Mouse (Mus musculus): ENCODE data around the gene 1700024P04Rik. TPM values are rescaled to one million over a fixed set of nuclear protein-coding genes. Genes with fewer than 3 reads are reported as not detected.

Gene 1700024P04Rik
- polyA plus RNA-seq, 1 experiment from 2014 or later = not detected

DNA sequence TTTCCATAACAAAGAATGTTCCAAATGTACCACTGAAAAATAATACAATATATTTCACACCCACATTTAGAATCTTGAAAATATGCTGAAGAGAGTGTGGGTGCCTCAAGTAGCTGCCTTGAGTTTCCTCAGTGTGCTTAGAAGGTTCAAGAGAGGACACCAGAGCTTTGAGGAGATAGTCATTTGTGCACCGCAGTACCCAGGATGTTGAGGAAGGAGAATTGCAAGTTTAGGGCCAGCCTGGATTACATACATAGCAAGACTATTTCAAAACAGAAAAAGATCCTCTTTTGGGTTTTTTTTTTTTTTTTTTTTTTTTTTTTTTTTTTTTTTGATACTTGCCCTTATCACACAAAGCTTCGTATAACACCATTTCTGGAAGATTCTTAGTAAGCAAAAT lies 28.2 kb downstream of the 1700024P04Rik start:
- WGBS = 82% methylated on average over 2 of the region's 2 CpGs
- Histone ChIP-seq H3K27me3 (replicated peaks) (no peaks in the 10 kb centered on the region), H3K4me1 (no peaks in the 10 kb centered on the region), H3K4me3 (replicated peaks) (no peak overlapping the region), H3K9me3 (replicated peaks) (no peaks in the 10 kb centered on the region), H3K9ac (replicated peaks) (no peak overlapping the region), H3K4me2 (no peak overlapping the region), H3K27ac (replicated peaks) (no peak overlapping the region), H3K36me3 (no peaks in the 10 kb centered on the region)
- no peak for ATAC-seq (ENCODE audit: low FRiP score)

DNA sequence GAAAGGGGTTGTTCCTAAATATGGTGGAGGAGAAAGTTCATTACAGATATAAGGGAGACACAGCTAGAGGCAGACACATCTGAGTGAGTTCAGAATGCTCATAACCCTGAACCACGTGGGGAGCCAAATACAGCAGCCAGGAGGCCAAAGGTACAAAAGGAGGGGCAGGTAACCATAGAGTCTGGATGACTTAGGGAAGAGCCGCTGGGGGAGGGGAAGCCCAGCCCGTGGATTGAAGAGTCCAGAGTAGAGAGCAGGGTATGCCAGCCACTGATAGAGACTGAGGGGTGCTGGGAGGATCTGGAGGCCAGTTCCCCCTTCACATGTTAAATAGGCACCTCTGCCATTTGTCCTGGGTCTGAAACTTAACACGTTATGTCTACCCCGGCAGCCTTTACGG lies 28.7 kb downstream of the 1700024P04Rik start:
- 67% methylated on average over 6 of the region's 6 CpGs for WGBS
- ATAC-seq (ENCODE audit: low FRiP score) = no peak
- no peak overlapping the region for H3K4me2 ChIP-seq

DNA sequence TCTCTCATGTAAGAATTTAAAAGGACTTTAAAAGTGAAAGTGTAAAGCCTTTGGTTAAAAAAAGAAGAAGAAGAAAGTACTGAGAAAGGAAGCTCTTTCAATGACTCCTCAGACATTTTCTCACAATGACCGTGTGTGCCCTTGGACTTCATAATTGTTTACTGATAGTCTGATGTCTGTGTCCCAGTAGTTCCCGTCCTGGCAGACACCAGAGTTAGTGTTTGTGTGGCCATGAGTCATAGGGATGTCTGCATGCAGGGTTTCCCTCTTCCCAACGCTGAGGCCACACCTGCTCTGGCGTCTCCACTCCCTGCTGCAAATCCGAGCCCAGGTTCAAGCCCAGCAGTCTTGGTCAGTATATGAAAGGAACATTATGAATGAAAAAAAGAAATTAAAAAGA lies 29.1 kb downstream of the 1700024P04Rik start:
- WGBS = 65% methylated on average over 5 of the region's 5 CpGs
- H3K27ac ChIP-seq (replicated peaks) = no peak overlapping the region
- ATAC-seq (ENCODE audit: low FRiP score) = no peak

More for the DNA sequence above, 28.7 kb downstream of the 1700024P04Rik start:
- H3K4me1 ChIP-seq = no peaks in the 10 kb centered on the region
- H3K9ac ChIP-seq (replicated peaks) = no peak overlapping the region
- no peak overlapping the region for H3K4me3 ChIP-seq (replicated peaks)
- no peak overlapping the region for H3K27ac ChIP-seq (replicated peaks)
- no peaks in the 10 kb centered on the region for H3K36me3 ChIP-seq
- H3K9me3 ChIP-seq (replicated peaks) = no peaks in the 10 kb centered on the region
- no peaks in the 10 kb centered on the region for H3K27me3 ChIP-seq (replicated peaks)

DNA sequence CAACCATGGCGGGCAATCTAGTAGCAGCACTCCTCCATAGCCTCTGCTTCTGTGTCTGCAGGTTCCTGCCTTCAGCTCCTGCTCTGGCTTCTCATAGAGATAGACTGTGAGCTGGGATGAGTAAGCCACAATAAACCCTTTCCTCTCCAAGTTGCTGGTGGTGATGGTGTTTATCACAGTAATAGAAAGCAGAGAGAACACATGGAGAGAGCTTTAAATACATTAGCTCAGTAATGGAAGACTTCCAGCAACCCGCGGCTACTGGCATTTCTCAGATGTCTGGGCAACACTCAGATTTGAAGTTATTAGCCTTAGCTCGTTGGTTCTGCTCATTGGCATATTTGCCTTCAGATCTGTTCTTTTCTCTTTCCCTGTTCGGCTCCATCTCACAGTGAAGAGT lies 30.5 kb downstream of the 1700024P04Rik start:
- H3K9ac ChIP-seq (replicated peaks) = no peak overlapping the region
- H3K36me3 ChIP-seq = no peaks in the 10 kb centered on the region
- no peaks in the 10 kb centered on the region for H3K27me3 ChIP-seq (replicated peaks)
- WGBS = 67% methylated on average over 5 of the region's 5 CpGs
- H3K4me2 ChIP-seq = no peak overlapping the region
- H3K4me3 ChIP-seq (replicated peaks) = no peak overlapping the region
- no peak overlapping the region for H3K27ac ChIP-seq (replicated peaks)
- no peaks in the 10 kb centered on the region for H3K9me3 ChIP-seq (replicated peaks)
- no peak for ATAC-seq (ENCODE audit: low FRiP score)
- H3K4me1 ChIP-seq = no peaks in the 10 kb centered on the region

More for the DNA sequence above, 29.1 kb downstream of the 1700024P04Rik start:
- H3K4me1 ChIP-seq = no peaks in the 10 kb centered on the region
- H3K36me3 ChIP-seq = no peaks in the 10 kb centered on the region
- no peak overlapping the region for H3K9ac ChIP-seq (replicated peaks)
- no peak overlapping the region for H3K4me2 ChIP-seq
- no peaks in the 10 kb centered on the region for H3K9me3 ChIP-seq (replicated peaks)
- no peaks in the 10 kb centered on the region for H3K27me3 ChIP-seq (replicated peaks)
- no peak overlapping the region for H3K4me3 ChIP-seq (replicated peaks)

DNA sequence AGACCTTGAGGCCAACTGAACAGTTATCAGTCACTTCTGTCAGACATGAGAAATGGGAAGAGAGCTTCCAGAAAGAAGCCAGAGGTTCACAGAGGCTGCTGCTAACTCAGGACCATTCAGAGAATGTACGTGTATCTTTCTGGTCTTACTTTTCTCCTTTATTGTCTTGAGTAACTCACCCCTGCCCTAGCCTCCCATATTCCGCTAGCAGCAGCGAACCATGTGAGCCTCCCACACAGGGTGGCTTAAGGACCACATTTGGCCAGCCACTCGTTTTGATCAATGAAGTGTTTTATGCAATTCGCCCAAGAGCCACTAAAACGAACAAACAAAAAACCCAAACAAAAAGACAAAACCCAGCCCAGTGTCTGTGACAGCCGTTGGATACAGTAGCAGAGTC lies 32.4 kb downstream of the 1700024P04Rik start:
- H3K27me3 ChIP-seq (replicated peaks) = no peaks in the 10 kb centered on the region
- H3K4me2 ChIP-seq = no peak overlapping the region
- H3K9ac ChIP-seq (replicated peaks) = no peak overlapping the region
- H3K27ac ChIP-seq (replicated peaks) = no peak overlapping the region
- H3K4me3 ChIP-seq (replicated peaks) = no peak overlapping the region
- ATAC-seq (ENCODE audit: low FRiP score) = no peak
- no peaks in the 10 kb centered on the region for H3K9me3 ChIP-seq (replicated peaks)
- H3K36me3 ChIP-seq = no peaks in the 10 kb centered on the region
- no peaks in the 10 kb centered on the region for H3K4me1 ChIP-seq
- 67% methylated on average over 7 of the region's 7 CpGs for WGBS

DNA sequence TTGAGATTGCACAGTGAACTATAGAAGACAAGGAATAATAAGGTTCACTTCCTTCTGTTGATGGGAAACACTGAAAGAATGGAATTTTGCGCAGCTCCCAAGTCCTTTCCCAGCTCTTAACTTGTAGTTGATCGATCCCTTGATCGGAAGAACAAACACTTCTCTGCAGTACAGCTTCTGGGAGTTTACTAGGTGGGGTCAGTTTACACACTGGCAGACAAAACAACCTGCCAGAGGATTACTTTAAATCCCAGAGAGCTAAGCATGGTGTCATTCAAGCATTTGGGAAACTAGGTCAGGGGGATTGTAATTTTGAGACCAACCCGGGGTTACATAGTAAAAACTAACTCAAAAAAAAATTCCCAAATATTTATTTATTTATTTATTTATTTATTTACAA lies 36.2 kb downstream of the 1700024P04Rik start:
- H3K4me2 ChIP-seq = no peak overlapping the region
- H3K27ac ChIP-seq (replicated peaks) = no peak overlapping the region
- no peaks in the 10 kb centered on the region for H3K9me3 ChIP-seq (replicated peaks)
- H3K4me1 ChIP-seq = no peaks in the 10 kb centered on the region
- H3K36me3 ChIP-seq = no peaks in the 10 kb centered on the region
- no peaks in the 10 kb centered on the region for H3K27me3 ChIP-seq (replicated peaks)
- H3K9ac ChIP-seq (replicated peaks) = no peak overlapping the region
- ATAC-seq (ENCODE audit: low FRiP score) = no peak
- H3K4me3 ChIP-seq (replicated peaks) = no peak overlapping the region
- WGBS = 80% methylated on average over 4 of the region's 4 CpGs

DNA sequence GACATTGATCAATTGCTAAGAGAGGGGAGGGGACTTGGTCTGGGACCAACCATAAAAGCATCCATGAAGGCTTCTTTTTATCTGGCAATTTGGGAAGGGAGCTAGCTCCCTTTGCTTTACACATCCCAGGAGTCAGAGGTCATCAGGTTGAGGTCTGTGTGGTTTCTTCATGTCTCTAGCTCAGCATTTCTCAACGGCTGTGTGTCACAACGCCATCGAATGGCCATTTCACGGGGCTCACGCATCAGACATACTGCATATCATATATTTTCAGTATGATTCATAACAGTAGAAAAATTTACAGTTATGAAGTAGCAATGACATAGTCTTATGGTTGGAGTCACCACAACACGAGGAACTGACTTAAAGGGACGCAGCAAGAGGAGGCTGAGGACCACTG lies 37.9 kb downstream of the 1700024P04Rik start:
- Histone ChIP-seq H3K4me3 (replicated peaks) (no peak overlapping the region), H3K27me3 (replicated peaks) (no peaks in the 10 kb centered on the region), H3K4me2 (no peak overlapping the region), H3K27ac (replicated peaks) (no peak overlapping the region), H3K36me3 (no peaks in the 10 kb centered on the region), H3K9me3 (replicated peaks) (no peaks in the 10 kb centered on the region), H3K4me1 (no peaks in the 10 kb centered on the region), H3K9ac (replicated peaks) (no peak overlapping the region)
- WGBS = 84% methylated on average over 7 of the region's 7 CpGs
- no peak for ATAC-seq (ENCODE audit: low FRiP score)

DNA sequence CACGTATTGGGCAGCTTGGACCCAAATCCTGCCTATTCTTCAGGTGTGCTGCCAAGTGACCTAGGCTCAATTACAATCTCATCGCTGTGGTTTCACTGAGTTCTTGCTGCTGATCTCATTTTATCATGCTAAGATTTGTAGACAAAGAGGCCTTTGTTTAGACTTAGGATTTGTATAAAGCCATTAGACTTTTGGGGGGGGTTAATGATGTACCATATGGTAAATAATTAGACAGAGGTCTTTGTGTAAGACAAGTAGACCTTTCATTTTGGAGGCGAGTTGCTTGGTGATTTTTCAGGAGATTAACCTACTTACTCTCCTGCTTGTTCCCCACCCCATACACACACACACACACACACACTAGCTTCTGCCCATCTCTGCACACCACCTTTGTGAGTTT lies 38.5 kb downstream of the 1700024P04Rik start:
- Histone ChIP-seq H3K9me3 (replicated peaks) (no peaks in the 10 kb centered on the region), H3K4me2 (no peak overlapping the region), H3K27me3 (replicated peaks) (no peaks in the 10 kb centered on the region), H3K4me1 (no peaks in the 10 kb centered on the region), H3K9ac (replicated peaks) (no peak overlapping the region), H3K4me3 (replicated peaks) (no peak overlapping the region), H3K36me3 (no peaks in the 10 kb centered on the region), H3K27ac (replicated peaks) (no peak overlapping the region)
- WGBS = 24% methylated on average over 3 of the region's 3 CpGs
- no peak for ATAC-seq (ENCODE audit: low FRiP score)

DNA sequence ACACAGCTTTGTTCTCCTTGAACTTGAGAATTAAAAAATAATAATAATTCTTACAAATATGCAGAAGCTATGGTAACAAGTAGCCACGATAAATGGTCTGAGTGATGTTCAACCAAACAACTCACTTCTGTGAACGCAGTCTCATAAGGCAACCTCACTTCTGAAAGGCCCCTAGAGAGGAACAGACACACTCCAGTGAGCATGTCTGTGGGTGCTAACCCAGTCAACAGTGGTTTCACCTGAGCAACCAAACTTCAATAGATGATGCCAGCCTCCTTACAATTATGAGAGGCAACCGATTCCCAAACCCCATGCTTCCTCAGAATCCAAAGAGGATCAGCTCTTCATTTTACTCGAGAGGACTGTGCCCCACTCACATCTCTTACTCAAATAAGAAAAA lies 39.0 kb downstream of the 1700024P04Rik start:
- H3K9ac ChIP-seq (replicated peaks) = no peak overlapping the region
- no peak overlapping the region for H3K27ac ChIP-seq (replicated peaks)
- H3K4me3 ChIP-seq (replicated peaks) = no peak overlapping the region
- no peaks in the 10 kb centered on the region for H3K9me3 ChIP-seq (replicated peaks)
- H3K27me3 ChIP-seq (replicated peaks) = no peaks in the 10 kb centered on the region
- H3K36me3 ChIP-seq = no peaks in the 10 kb centered on the region
- 93% methylated on average over 4 of the region's 4 CpGs for WGBS
- no peak overlapping the region for H3K4me2 ChIP-seq
- no peaks in the 10 kb centered on the region for H3K4me1 ChIP-seq
- ATAC-seq (ENCODE audit: low FRiP score) = no peak

DNA sequence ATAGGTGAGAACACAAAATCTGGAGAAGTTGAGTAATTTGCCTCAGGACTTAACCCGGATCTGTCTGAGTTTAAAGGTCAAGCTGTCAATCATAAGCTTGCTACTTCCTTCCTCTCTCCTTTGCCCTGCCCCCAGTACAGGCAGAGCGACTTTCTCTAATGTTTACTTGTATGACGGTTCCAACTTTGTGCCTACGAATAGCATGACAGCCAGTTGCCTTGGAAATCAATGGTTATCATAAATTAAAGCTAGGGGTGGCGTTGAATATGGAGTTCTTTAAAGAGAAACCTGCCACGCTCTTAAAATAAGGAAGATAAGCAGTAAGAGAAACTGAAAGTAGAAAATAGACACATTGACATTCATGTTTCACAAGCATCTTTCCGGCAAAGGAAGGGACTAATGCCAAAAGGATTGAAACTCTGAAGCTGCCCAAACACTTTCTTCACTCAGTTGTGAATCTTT lies 39.7 kb downstream of the 1700024P04Rik start:
- H3K36me3 ChIP-seq = no peaks in the 10 kb centered on the region
- no peak overlapping the region for H3K9ac ChIP-seq (replicated peaks)
- no peak overlapping the region for H3K4me3 ChIP-seq (replicated peaks)
- no peak overlapping the region for H3K4me2 ChIP-seq
- no peaks in the 10 kb centered on the region for H3K27me3 ChIP-seq (replicated peaks)
- ATAC-seq (ENCODE audit: low FRiP score) = no peak
- 56% methylated on average over 7 of the region's 7 CpGs for WGBS
- no peaks in the 10 kb centered on the region for H3K9me3 ChIP-seq (replicated peaks)
- H3K4me1 ChIP-seq = no peaks in the 10 kb centered on the region
- no peak overlapping the region for H3K27ac ChIP-seq (replicated peaks)

DNA sequence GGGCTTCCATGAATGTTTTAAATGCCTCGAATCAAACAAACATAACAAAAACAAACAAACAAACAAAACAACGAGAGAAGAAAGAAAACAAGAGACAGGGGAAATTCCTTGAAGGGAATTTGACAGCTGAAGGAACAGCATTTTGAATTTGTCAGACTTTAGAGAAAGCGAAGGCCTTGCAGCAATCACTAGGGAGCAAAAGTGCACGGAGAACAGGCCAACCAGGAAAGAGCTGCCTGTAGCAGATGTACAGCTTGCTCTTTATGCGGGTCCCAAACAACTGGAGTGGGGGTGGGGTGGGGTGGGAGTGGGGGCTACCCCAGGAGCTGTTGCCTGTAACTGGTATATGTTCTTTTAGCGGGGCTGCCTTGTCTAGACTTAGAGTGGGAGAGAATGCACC lies 42.0 kb downstream of the 1700024P04Rik start:
- H3K4me2 ChIP-seq = no peak overlapping the region
- no peaks in the 10 kb centered on the region for H3K27me3 ChIP-seq (replicated peaks)
- H3K27ac ChIP-seq (replicated peaks) = no peak overlapping the region
- WGBS = 64% methylated on average over 6 of the region's 6 CpGs
- no peak for ATAC-seq (ENCODE audit: low FRiP score)
- no peak overlapping the region for H3K4me3 ChIP-seq (replicated peaks)
- no peaks in the 10 kb centered on the region for H3K36me3 ChIP-seq
- no peak overlapping the region for H3K9ac ChIP-seq (replicated peaks)
- H3K4me1 ChIP-seq = no peaks in the 10 kb centered on the region
- no peaks in the 10 kb centered on the region for H3K9me3 ChIP-seq (replicated peaks)

DNA sequence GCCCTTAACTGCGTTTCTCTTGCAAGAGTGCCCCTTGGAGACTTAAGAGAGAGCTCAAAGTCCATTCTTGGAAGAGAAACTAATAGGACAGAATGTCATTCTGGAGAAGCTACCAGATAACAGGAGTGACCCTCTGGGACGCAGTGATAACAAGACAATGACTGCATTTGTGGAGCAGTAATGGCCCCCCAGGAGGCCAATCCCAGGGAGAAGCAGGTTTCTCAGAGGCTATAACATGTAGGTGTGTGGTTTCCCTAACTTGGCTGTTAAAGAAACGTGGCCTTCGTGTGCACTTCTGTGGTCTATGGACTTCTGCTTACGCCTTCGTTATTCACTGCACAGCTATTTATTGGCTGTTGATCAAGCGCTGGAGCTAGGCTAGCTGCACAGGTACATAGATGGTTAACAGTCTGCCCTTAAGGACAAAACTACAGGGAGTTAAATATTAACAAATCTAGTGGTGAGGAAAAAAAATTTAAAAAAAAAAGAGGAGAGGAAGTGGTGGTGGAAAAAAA lies 42.5 kb downstream of the 1700024P04Rik start:
- Histone ChIP-seq H3K36me3 (no peaks in the 10 kb centered on the region), H3K9ac (replicated peaks) (no peak overlapping the region), H3K4me1 (no peaks in the 10 kb centered on the region), H3K9me3 (replicated peaks) (no peaks in the 10 kb centered on the region), H3K27me3 (replicated peaks) (no peaks in the 10 kb centered on the region), H3K27ac (replicated peaks) (no peak overlapping the region), H3K4me3 (replicated peaks) (no peak overlapping the region), H3K4me2 (no peak overlapping the region)
- WGBS = 75% methylated on average over 7 of the region's 7 CpGs
- no peak for ATAC-seq (ENCODE audit: low FRiP score)

DNA sequence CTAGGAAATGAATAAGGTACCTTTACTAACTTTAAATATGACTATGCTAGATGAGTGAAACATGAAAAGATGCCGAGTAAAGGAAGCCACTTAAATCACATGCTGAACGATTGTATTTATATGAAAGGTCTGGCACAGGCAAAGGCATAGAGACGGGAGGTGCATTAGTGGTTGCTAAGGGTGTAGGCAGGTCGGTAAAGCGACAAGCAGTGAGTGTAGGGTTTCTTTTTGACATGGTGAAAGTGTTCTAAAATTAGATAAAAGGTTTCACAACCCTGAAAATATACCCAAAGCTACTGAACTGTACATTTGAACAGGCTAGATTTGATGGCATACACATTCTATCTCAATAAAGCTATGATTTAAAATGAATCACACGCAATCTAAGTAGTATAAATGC lies 47.3 kb downstream of the 1700024P04Rik start:
- H3K9me3 ChIP-seq (replicated peaks) = no peaks in the 10 kb centered on the region
- no peak overlapping the region for H3K9ac ChIP-seq (replicated peaks)
- ATAC-seq (ENCODE audit: low FRiP score) = no peak
- no peaks in the 10 kb centered on the region for H3K4me1 ChIP-seq
- no peak overlapping the region for H3K4me3 ChIP-seq (replicated peaks)
- WGBS = 88% methylated on average over 6 of the region's 6 CpGs
- no peak overlapping the region for H3K4me2 ChIP-seq
- no peaks in the 10 kb centered on the region for H3K36me3 ChIP-seq
- H3K27ac ChIP-seq (replicated peaks) = no peak overlapping the region
- H3K27me3 ChIP-seq (replicated peaks) = no peaks in the 10 kb centered on the region

All from neural tube, embryonic 15.5 days (tissue).